ENCODE assay signal across 8 mouse cellular contexts in genomic region chr2:154436458-154437190, GRCm38 (mm10). TPM values are rescaled to one million over a fixed set of nuclear protein-coding genes. Genes with fewer than 3 reads are reported as not detected.
DNase-seq lines count a peak whose midpoint lies in the region; ATAC-seq lines count a peak whose summit lies in the region.

Gene Cbfa2t2, plus strand, starts transcription at chr2:154436481.

- DNase-seq in cerebellum, adult 9-11 months, result no peak
- peak; percentile 69 to 71 for DNase-seq in adrenal gland, postnatal 36 days
- no peak for DNase-seq in layer of hippocampus, postnatal 25 days (ENCODE audit: extremely low spot score in 1 of 2, low spot score in 1 of 2)
- peak; percentile 77 for DNase-seq in retina, postnatal 1 day

- H3K4me3 ChIP-seq in forebrain, embryonic 13.5 days, result peak within 1 kb of the TSS; percentile 87
- peak within 1 kb of the TSS; percentile 74 for H3K4me3 ChIP-seq in macrophage (ENCODE audit: inconsistent target)

- H3K4me2 ChIP-seq in forebrain, embryonic 13.5 days, result peak within 1 kb of the TSS; percentile 68

- peak within 1 kb of the TSS; percentile 98 for H3K9ac ChIP-seq in forebrain, embryonic 13.5 days

- H3K36me3 ChIP-seq in forebrain, embryonic 13.5 days (ENCODE audit: poor library complexity, severe bottlenecking), result no peaks in the 10 kb centered on the region
- no peaks in the 10 kb centered on the region for H3K36me3 ChIP-seq in macrophage (ENCODE audit: inconsistent target)

- H3K4me1 ChIP-seq in forebrain, embryonic 13.5 days, result peaks cover 33% of the 10 kb centered on the region

- under 1% methylated on average over 67 of the region's 70 CpGs for whole genome bisulfite sequencing in forebrain, embryonic 13.5 days
- WGBS in macrophage (ENCODE audit: missing documents), result under 1% methylated on average over 65 of the region's 70 CpGs

- H3K27ac ChIP-seq in forebrain, embryonic 13.5 days, result peak within 1 kb of the TSS; percentile 92
- peak within 1 kb of the TSS; percentile 17; the same call in 1 of the 2 replicates for H3K27ac ChIP-seq in macrophage

- peak; percentile 40 for ATAC-seq in cerebellum, adult (ENCODE audit: insufficient number of reproducible peaks, low FRiP score, low TSS enrichment)
- peak; percentile 89 for ATAC-seq in forebrain, embryonic 13.5 days
- peak; percentile 24 to 39; a peak in 3 of 4 replicates for ATAC-seq in hematopoietic stem cell, adult 5-6 weeks (replicated peaks in 1 of 2; ENCODE audit: insufficient read depth in 1 of 2, low FRiP score in 2 of 2, low TSS enrichment in 1 of 2, low read depth in 1 of 2, poor library complexity in 2 of 2, severe bottlenecking in 2 of 2)

- no peaks in the 10 kb centered on the region for H3K9me3 ChIP-seq in forebrain, embryonic 13.5 days (replicated peaks)

- H3K79me2 ChIP-seq in macrophage (ENCODE audit: inconsistent target), result peaks cover 50% of the 10 kb centered on the region

- no peaks in the 10 kb centered on the region for H3K27me3 ChIP-seq in forebrain, embryonic 13.5 days

RNA-seq across cellular contexts. Expression of gene Cbfa2t2, which starts in this region (rescaled TPM):
- total RNA-seq in adrenal gland, postnatal 36 days (2021), result 10 to 100 TPM; 30.7 to 40.9 TPM
- 69.4 and 79.1 TPM in 2 replicates for polyA plus RNA-seq in forebrain, embryonic 13.5 days (2015; fragmentation: Nextera tagmentation; extraction: Ambion mirVana)
- total RNA-seq in hematopoietic stem cell, adult 5-6 weeks (2017), result 25.0 and 26.6 TPM in 2 replicates
- total RNA-seq in layer of hippocampus, postnatal 25 days (2021), result 10 to 100 TPM; 46.4 to 51.4 TPM
- 10 to 100 TPM in 25 of 26 experiments, 1 to 10 TPM in 1; 8.9 to 65.3 (median 44.3) TPM for total RNA-seq in macrophage (2018; cell fraction: chromatin; rRNA removed)
- total RNA-seq in macrophage (2018; cell fraction: cytosol; rRNA removed), result 10 to 100 TPM in 20 of 26 experiments, 1 to 10 TPM in 6; 6.7 to 14.5 (median 11.4) TPM
- total RNA-seq in macrophage (2018; cell fraction: nucleus; rRNA removed), result 10 to 100 TPM in 23 of 26 experiments, 1 to 10 TPM in 3; 6.0 to 38.0 (median 21.6) TPM
- 8.0 to 9.7 TPM (median 9.0 TPM) in 3 replicates for polyA plus RNA-seq in macrophage (2018)

Comparison
In these comparisons a context has a peak if more than half of its experiments do, and no peak if none do; other contexts are left out.
1. ATAC-seq: peak in every context shown above with its lines; median percentile 89 in forebrain, embryonic 13.5 days; 40 in cerebellum, adult; 32 in hematopoietic stem cell, adult 5-6 weeks.
2. DNase-seq: peak in adrenal gland, postnatal 36 days (2 of 2) and retina, postnatal 1 day (single experiment); none in cerebellum, adult 9-11 months (single experiment) and layer of hippocampus, postnatal 25 days (0 of 2).